Mouse (Mus musculus) urinary bladder, postnatal 4 days (tissue): ENCODE measurements around the gene Lysmd3.
A peak's percentile ranks its signal among the peaks of the same experiment; 100 is the strongest.
"Not testable (repeated sequence)": the region's sequence is repeated elsewhere in the genome, so short reads cannot be mapped to it uniquely, and the experiment has no call there.

ENCODE experiments used
- DNase-seq, 2 experiments: peaks; one replicate each; pipeline ENCODE4 v3.0.0; 2021 to 2022; ENCODE audit warnings: low spot score in 2 of 2

Gene Lysmd3

DNA sequence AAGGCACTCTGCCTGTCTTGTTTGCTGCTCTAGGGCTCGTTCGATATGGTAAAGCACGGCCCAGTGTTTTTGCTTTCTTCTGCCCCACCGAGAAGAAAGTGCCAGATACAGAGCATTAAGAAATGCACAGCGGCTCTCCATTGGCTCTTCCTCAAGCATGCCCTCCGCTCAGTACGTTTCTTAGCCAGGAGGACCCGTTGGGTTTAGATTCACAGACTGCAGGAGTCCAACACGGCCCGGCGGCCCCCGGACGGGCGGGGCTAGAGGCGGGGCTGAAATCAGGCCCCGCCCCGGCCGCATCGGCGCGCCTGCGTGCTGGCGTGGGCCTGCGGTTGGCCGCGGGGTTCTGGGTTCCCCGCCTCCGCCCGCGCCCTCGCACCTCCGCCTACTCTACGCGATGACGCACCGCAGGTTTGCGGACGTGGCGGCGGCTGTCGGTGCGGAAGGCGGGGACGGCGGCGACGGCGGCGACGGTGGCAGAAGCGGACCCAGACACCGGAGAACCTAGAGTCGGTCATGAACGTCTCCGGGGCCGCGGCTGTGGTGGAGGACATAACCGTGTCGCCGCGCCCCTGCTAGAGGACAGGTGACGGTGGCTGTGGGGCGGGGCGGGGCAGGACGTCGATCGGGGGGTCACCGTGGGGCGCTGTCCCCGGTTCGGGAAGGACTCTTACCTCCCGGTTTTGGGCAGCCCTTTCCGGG is at the start of gene Lysmd3:
TSS of gene Lysmd3 (plus strand) at position 313 of the 702 bp plus-strand sequence.
- peak; percentile 90 to 93 for DNase-seq

DNA sequence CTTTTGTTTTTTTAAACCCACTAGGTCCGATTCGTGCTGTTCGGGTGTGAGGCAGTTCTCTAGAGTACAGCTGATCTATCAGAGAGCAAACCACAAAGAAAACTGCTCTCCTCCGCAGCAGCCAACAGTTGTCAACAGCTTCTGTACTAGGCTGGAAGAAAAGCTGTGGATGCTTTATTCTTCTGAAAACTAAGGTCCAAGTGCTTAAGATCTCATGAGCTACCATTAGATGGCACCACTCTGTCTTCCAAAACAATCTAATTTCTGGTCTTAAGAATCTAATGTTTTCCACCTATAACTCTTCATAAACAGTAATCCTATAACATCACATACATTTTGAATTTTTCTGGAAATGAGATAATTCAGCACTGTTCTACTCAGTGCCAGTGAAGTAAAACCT is 47.1 kb upstream of the Lysmd3 start:
- DNase-seq = no peak

DNA sequence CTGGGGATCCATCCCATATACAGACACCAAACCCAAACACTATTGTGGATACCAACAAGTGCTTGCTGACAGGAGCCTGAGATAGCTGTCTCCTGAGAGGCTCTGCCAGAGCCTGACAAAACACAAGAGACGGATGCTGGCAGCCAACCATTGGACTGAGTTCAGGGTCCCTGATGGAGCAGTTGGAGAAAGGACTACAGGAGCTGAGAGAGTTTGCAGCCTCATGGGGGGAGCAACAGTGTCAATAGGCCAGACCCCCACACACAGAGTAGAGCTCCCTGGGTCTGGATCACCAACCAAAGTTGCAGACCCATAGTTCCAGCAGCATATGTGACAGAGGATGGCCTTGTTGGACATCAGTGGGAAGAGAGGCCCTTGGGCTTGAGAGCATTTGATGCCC is 29.6 kb upstream of the Lysmd3 start:
- DNase-seq = not testable (repeated sequence)

DNA sequence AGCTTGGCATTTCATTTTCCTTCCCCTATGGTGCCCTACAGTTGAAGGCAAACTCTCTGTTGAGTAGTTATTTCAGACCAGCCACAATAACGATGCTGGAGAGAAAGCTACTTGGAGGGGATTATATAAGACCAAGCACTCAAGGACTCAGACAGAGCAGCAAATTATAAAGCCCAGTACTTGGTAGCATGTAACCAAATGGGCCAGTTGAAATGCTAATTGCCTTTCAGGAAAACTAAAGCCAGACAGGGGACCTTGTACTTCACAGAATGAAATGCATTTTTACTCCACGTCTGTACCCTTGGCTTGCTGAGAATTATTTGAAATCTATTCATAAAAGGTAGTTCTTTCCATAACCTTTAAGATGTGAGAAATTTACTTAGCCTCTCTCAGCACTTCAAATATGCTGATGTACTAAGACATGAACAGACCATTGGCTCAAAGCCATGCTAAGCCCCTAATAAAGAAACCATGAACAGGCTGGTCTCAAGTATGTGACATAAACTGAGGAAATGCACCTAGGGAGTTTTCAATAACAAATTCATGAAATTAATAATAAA is 28.8 kb upstream of the Lysmd3 start:
- DNase-seq = no peak

DNA sequence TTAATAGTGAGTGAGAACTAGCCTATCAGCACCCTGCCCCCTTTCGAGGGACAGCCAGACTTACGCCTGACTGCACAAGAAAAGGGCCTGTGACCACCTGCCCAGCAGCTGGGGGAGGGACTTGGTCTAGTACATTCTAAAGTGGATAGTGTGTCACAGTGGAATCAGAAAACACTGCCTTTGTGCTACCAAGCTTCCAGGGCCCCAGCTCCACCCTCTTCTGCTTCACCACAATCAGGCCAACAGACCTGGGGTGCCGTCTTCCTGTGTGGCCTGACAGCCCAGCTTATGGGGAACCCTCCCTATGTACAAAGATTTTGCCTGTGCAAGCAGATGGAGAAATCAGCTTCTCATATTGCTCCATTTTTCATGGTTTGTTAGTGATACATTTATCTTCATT is 28.1 kb upstream of the Lysmd3 start:
- no peak for DNase-seq

DNA sequence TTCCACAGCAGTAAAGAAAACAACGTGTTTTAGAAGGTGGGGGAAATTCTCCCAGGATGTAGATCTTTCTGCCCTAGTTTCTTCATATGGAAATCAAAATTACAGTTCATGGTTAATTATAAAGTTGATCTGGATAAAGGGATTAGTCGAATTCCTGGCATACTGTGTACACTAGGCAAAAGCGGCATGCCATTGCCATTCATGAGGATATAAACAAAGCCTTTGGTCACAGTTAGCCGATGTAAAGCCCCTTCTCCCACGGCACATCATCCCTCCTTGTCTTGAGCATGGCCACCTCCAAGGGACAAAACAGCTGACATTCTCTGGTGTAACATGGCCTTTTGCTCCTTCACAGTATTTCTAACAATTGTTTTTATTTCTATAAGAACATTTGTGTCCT is 26.9 kb upstream of the Lysmd3 start:
- no peak for DNase-seq

DNA sequence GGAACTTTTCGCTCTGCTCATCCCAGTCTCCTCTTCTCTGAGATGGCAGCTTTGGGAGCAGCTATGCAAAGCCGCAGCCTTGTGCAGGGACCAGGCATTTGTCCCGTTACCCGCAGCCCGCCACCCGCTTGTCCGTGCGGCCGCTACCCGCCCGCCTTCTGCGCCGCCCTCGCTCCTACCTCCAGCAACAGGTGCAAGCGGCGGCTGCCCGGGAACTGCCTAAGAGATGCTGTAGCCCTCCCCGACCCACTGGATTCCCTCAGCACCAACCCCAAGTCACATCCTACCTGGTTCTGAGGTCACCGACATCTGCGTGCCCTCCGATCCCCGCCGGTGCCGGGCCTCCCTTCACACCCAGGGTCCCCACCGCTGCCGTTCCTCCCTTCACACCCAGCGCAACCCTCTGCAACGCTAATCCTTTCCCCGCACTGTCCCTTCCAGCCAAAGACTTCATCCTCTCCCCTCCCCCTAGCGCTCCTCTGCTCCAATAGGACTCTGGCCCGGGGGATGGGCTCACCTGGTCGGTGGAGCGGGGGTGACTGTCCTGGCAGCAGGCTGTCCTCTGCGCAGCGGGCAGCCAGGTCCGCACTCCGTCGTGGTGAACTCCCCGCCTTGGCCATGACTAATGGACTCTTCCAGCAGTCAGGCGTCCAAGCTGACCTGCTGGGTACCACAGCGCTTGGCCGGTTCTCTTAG is 24.6 kb upstream of the Lysmd3 start, which contains the start of gene Adgrv1:
TSS of gene Adgrv1 (minus strand) at position 435 of the 696 bp plus-strand sequence.
- peak; percentile 64 to 68 for DNase-seq

DNA sequence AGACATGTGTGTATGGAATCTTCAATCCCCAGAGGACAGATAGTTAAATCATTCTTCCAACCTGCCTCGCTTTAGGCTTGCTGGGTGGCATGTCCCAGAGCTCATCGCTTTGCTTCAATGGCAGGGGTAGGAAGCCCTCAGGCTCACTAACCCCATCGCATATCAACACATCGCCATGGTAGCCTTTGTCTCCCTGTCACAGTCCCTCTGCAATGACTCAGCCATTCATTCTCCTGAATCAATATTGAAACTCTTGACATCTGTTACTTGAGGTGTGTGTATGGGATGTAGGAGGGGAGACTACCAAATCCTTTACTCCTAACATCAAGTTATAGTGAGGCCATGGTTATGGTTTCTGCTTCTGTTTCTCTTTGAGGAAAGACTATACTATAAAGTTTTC is 17.8 kb upstream of the Lysmd3 start:
- no peak for DNase-seq

DNA sequence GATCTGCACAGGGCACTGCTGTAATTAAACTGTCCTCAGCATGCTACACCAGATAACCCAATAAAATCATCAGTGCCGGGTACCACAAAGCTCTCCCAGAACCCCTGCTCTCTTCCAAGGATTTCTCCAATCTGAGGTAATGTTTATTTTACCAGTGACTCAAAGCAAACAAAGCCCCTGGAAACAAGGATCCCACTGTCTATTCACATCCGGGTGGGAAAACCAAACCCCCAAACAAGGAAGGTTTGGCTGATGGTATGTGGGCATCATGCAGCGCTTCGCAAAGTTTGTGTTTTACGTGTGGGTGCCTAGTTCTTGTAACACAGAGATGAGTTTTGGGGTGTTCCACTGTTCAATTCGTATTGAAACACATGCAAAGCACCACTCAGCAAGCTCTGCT is 16.6 kb upstream of the Lysmd3 start:
- no peak for DNase-seq

DNA sequence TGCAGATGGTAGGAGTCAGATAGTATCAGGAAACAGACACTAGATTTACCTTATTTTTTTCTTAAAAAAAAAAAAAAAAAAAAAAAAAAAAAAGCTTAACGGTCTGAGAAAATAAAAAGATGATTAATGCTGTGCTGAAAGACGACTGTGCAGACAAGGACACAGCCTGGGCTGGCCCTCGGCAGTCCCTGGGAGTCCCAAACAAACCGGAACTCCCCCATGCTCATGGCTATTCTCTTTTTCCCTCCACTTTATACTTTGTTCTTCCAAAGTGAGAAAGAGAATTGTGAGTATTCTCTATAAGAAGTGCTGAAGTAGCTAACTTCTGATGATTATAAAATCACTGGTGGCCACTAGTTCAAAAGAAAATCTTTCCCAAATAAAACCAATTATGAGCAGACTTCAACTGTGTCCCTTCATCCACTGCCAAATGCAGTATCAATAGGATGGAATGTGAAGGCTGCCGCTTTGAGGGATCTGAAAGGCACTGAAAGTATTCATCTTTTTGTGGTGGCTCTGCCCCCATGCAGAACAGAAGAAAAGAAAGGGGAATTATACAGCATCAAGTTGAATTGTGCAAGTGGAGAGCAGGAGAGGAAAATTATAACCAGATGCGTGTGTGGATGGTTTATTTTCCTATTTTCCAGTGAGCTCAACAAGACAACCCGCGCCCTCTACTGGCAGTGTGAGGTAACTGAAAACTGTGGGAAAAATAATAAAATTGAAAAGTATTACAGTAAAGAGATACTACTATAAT is 16.0 kb upstream of the Lysmd3 start:
- no peak for DNase-seq

DNA sequence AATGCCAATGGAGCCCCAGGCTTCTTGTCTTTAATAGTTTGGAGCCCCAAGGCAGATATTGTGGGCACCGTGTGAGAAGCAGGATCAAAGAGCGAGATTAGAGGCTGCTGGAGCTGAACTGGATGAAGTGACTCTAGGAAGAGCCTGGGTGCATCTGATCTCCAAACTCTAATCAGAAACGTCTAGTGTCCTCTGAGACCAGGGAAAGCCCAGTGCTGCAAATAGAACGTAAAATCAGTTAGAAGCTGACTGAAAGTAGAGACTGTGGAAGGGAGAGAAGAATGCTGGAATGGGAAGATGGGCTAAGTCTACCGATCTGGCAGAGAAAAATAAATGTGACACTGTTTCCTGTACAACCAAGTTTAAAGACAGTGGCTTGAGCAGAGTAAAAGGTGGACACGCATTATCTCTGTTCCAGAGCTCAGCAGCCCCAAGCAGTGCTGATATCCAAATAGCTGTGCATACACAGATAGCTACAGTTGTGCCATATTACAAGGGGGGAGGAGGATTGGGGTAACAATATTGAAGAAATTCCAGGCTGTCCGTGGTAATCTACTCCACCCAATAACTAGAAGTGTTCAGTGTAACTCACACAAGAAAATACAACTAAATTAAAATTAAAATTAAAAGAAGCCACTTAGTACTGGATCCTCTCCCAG is 14.8 kb upstream of the Lysmd3 start:
- DNase-seq = no peak

DNA sequence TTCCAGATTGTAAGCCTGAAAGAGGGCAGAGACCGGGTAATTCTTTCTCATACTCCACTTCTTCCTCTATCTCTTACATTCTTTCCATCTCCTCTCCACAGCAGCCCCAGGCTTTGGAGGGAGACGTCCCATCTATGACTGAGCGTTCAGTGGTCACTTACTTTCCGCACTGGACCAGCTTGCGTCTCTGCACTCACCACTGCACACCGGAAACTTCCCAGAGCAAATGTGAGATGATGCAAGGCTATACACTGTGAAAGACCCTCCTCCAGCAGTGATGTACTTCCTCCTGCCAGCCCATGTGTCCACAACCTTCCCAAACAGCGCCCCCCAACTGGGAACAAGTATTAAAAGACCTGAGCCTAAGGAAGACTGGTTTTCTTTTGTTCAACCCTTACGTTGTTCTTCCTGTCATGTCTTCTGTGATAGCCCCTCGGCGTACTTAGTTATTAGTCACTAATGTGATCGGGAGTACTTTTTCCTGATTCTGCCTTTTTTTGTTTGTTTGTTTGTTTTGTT is 13.4 kb upstream of the Lysmd3 start:
- DNase-seq = no peak

DNA sequence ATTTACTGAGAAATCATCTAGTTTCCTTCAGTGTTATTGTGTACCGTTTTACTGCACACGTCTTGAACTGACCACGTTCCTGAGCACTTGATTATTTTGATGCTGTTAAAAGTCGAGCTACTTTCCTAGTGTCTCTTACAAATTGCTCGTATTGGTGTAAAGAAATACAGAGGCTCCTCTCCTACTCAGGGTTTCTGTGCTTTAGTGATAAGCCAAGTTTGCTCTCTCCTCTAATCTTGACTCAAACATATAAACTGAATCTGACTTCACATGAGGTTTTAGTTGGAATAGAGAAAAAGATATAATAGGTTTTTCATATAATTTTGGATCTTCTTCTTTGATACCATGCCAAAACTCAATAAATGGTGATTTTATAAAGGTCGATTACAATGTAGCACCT is 11.1 kb upstream of the Lysmd3 start:
- no peak for DNase-seq

DNA sequence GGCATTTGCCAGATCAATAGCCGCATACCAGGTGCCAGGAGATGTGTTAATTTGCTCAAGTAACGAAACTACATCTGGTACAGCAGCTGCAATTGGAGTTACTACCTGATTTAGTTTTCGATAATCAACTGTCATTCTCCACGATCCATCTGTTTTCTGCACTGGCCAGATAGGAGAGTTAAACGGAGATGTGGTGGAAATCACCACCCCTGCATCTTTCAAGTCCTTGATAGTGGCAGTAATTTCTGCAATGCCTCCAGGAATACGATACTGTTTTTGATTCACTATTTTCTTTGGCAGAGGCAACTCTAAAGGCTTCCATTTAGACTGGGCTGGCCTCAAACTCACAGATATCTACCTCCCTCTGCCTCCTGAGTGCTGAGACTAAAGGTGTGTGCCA is 7.1 kb upstream of the Lysmd3 start:
- not testable (repeated sequence) for DNase-seq

DNA sequence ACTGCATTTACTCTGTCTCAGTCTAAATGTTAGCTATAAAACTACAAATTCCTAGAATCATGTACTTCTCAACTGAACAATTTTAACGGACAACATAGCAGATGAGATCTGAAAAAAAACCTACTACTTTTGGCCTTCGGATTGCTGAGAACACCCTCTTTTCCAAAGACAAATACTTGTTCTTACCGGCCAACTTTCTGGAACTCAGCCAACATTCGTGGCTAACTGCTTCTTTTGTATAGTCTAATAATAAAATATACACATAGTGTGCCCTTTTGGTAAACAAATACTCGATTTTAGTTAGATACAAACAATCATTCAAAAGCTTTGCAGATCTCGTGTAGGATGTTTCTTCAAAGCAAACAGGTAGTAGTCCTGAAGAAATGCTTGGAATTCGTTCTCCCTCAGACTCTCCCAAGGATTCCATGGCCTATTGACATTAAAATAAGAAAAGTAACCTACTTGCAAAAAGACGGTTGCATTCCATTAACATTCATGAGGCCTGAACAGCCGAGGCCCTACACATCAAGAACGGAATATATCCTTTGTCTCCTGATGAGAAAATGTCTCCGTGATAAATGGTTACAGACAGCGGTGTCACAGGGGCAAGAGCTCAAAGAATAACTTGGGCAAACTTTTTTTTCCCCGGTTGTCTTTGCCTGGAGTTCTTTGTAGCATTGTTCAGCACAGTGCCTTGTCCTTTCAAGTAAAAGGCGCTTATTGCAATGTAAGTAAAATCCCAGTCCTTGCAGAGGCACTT is 1.2 kb upstream of the Lysmd3 start:
- no peak for DNase-seq

DNA sequence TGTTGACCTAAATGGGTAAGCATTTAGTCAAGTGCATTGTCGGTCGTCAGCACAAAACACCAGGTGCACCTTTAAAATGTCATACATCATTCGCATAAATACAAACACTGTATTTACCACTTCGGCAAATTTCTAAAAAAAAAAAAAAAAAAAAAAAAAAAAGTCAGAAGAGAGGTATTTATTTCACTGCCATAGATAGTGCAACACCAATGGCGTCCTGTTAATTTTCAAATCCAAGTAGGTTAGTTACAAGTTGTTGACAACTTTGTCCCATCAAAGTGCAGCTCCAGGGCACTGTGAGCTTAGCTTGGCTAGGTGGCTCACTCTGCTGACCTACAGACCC is 484 bp upstream of the Lysmd3 start:
- DNase-seq = no peak

DNA sequence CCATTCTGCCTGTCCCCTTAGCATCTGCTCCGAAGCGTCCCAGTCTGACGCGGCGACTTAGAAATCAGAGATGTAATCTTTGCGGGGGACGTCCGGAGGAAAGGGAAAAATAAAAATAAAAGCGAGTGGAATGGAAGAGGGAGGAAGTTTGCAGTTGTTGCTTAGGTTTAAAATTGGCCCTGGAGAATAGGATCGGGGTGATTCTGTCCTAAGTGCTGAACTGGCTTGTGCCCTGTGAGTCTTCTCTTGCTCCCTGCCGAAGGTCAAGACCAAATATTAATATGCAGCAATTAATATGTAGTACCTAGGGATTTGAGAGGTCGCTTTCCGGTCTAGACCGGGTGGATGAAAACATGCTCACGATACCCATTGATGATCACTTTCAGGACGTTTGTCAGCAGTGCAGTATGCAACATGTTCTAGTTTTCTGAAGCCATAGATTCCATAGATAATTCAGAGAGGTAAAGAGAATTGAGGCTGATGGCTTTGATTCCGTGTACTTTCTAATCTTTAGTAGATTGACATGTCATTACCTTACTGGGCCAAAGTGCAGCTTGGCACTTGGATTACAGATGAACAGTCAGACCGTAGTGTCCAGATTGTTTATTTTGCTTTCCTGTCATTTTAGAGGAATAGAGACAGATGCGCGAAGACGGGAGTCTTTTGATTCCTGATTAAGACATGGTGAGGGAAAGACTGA is 740 bp downstream of the Lysmd3 start:
- no peak for DNase-seq

DNA sequence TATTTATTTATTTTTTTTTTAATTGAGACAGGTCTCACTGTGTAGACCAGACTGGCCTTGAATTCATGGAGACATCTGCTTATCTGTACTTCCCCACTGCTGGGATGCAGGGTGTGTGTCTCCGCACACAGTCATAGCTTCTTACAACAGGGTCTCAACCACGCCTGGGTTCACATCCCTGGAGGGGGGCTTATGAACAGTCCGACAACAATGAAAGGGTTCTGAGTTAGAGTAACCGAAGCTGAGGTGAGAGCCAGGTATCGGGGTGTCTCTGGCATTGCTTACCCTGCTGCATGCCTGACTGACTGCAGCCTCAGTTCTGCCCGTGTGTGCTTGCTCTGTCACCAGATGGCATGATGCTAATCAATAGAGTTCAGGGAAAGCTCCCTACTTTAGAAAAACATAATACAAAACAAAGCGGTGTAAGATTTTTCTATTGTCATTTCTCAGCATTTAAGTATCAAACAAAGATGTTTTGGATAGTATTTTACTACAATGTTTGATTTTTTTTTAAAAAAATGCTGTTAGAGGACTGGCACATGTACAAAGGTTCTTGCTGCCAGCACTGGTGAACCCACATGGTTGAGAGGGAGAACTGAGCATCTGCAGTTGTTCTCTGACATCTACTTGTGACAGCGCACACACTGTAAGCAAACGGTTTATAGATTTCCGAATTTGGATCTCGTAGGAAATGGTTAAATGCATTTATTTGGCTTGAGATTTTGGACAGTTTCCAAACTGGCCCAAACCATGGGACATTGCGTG is 6.3 kb downstream of the Lysmd3 start:
- DNase-seq = no peak

DNA sequence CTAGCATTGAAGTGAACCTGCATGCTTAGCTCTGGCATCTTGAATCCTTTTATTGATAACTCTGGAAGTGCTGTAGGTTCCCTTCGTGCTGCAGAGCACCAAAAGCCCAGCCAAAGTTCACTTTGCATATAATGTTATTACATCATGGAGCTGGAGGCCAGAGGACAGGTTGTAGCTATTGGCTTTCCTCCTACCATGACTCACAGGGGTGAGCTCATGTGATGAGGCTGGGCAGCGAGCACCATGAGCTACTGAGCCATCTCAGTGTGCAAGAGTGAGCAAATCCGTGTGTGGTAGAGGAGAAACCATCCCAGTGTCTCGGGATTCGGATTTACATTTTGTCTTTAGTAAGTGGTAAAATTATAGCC is 6.9 kb downstream of the Lysmd3 start:
- no peak for DNase-seq

DNA sequence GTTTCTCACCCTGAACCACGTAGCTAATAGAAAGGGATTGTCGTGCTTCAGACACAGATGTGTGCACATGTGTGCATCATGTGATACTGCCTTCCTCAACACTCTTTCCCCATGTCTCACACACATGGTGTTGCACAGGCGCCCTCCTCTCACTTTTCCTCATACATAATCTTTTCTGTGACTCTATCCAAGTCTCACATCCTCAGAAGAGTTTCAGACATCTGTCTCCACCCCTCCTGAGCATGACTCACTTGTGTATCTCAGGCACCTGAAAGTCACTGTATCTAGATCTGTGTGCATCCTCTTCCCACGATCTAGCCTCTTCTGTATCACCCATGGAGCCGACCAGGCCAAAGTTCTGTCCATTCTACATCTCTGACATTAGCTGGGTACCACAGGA is 10.2 kb downstream of the Lysmd3 start:
- no peak for DNase-seq
